Mouse (Mus musculus) limb, embryonic 13.5 days (tissue): Measurements from ENCODE around the gene Tgfb2. TPM values are rescaled to one million over a fixed set of nuclear protein-coding genes. Genes with fewer than 3 reads are reported as not detected.
A peak's percentile ranks its signal among the peaks of the same experiment; 100 is the strongest.

ENCODE experiments used
- ATAC-seq: fragments of 200-750 bp; cut with Nextera tagmentation; 2 replicates; pipeline ENCODE4 v1.8.0; 2017; ENCODE audit warnings: low read depth, moderate number of reproducible peaks, moderate TSS enrichment; ENCODE audit not compliant: low FRiP score
- H3K27ac ChIP-seq: fragments of 300-500 bp; sonication (generic); 2 replicates; pipeline ENCODE4 v1.5.1; 2015; ENCODE audit warnings: inconsistent platforms, mild to moderate bottlenecking, moderate library complexity
- H3K27me3 ChIP-seq: fragments of 300-500 bp; sonication (generic); 2 replicates; pipeline ENCODE4 v1.6.1; 2015; ENCODE audit warnings: mild to moderate bottlenecking, inconsistent platforms
- H3K36me3 ChIP-seq: fragments of 300-500 bp; sonication (generic); 2 replicates; pipeline ENCODE4 v1.6.1; 2015; ENCODE audit warnings: inconsistent platforms, mild to moderate bottlenecking, moderate library complexity
- H3K4me1 ChIP-seq: fragments of 300-500 bp; sonication (generic); 2 replicates; pipeline ENCODE4 v1.6.1; 2015; ENCODE audit warnings: inconsistent platforms
- H3K4me2 ChIP-seq: fragments of 300-500 bp; sonication (generic); replicated peaks from 2 replicates; pipeline ENCODE4 v1.6.1; 2015; ENCODE audit warnings: inconsistent platforms, mild to moderate bottlenecking, moderate library complexity
- H3K4me3 ChIP-seq: fragments of 300-500 bp; sonication (generic); 2 replicates; pipeline ENCODE4 v1.5.1; 2015; ENCODE audit warnings: moderate library complexity, mild to moderate bottlenecking, inconsistent platforms
- H3K9ac ChIP-seq: fragments of 300-500 bp; sonication (generic); 2 replicates; pipeline ENCODE4 v1.6.1; 2015; ENCODE audit warnings: mild to moderate bottlenecking, inconsistent platforms
- H3K9me3 ChIP-seq: fragments of 300-500 bp; sonication (generic); 2 replicates; pipeline ENCODE4 v1.6.1; 2016; ENCODE audit warnings: inconsistent platforms
- WGBS: fragments of 180-500 bp; shearing (Covaris S2); methylation state at CpG from one replicate; pipeline ENCODE4 v1.1.7; 2015; 5-methylcytosine and 5-hydroxymethylcytosine counted together
- polyA plus RNA-seq: library from polyadenylated mRNA; unstranded; fragments of >200 nt; fragmentation: Nextera tagmentation; extraction: Ambion mirVana; gene quantifications from 2 replicates; pipeline ENCODE4 v1.2.1, GENCODE M21; 2015

Gene Tgfb2
- polyA plus RNA-seq, 1 experiment from 2014 or later, result 106 TPM

GRCm38 (mm10) chr1:186635045-186635444, 70.7 kb downstream of the Tgfb2 start:
- H3K9ac ChIP-seq, result no peak overlapping the region
- H3K4me3 ChIP-seq, result no peak overlapping the region
- ATAC-seq, result no peak
- no peak overlapping the region for H3K27ac ChIP-seq
- H3K9me3 ChIP-seq, result no peaks in the 10 kb centered on the region
- no peaks in the 10 kb centered on the region for H3K27me3 ChIP-seq
- peaks cover 30% of the 10 kb centered on the region for H3K4me1 ChIP-seq
- no peak overlapping the region for H3K4me2 ChIP-seq
- H3K36me3 ChIP-seq, result peaks cover 13% of the 10 kb centered on the region
- 66% methylated on average over 7 of the region's 7 CpGs for WGBS

DNA sequence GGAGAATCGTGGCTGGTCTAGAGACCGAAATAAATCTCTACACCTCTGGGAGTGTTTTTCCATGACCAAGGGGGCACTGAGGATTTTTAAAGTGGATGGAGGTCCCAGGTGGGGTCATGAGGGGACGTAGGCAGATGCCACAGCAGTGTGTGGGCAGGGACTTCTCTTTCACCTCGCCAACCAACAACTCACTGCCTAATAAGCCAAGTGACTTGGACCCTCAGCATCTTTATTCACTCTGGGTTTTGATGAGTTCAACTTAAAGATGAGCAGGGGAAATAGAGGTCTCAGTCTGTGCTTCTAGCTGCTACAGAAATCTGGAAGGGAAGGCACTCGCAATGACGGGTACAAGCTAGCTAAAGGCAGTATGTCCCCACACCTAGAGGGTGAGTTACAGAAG, 74.3 kb downstream of the Tgfb2 start:
- 0 out of 2 replicates have a peak, but pooled peaks have one; percentile 36 for ATAC-seq
- 64% methylated on average over 6 of the region's 6 CpGs for WGBS
- Histone ChIP-seq H3K9ac (no peak overlapping the region), H3K4me2 (0 out of 2 replicates have a peak overlapping the region, but pooled peaks have one; percentile 5), H3K4me1 (peaks cover 22% of the 10 kb centered on the region), H3K36me3 (peaks cover 46% of the 10 kb centered on the region), H3K9me3 (no peaks in the 10 kb centered on the region), H3K27ac (peak overlapping the region; percentile 29; the same call in 1 of the 2 replicates), H3K27me3 (no peaks in the 10 kb centered on the region), H3K4me3 (no peak overlapping the region)

- H3K9ac ChIP-seq, result no peak overlapping the region
- 57% methylated on average over 5 of the region's 5 CpGs for WGBS
- ATAC-seq, result peak; percentile 48; the same call in 1 of the 2 replicates
Measured at GRCm38 (mm10) chr1:186630971-186631370, 74.8 kb downstream of the Tgfb2 start.

DNA sequence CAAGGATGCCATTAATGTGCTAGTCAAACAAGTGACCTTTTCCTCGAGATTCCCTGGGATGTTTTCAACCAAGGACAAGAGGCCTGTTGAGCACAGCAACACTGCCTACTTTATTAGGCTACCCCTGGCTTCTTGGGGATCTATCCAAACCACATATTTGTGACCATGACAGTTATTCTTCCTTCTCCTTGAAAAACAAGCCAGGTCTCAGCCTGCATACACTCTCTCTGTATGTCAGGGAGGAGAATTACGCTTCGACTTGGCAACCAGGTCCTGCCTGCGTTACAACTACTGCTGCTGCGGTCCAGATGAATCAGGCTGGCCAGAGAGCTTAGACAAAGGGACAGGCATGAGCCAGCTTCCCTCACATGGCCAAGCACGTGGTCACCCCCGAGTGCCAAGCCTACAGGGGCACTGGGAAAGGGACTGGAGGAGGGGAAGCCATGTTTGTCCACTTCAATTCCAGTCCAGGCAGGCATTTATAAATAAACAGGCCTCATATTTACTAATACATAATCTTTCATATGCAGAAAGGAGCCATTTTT, 78.3 kb downstream of the Tgfb2 start:
- H3K9me3 ChIP-seq, result no peaks in the 10 kb centered on the region
- ATAC-seq, result no peak
- peaks cover 27% of the 10 kb centered on the region for H3K4me1 ChIP-seq
- H3K36me3 ChIP-seq, result peaks cover 58% of the 10 kb centered on the region
- no peak overlapping the region for H3K4me3 ChIP-seq
- H3K4me2 ChIP-seq, result no peak overlapping the region
- no peaks in the 10 kb centered on the region for H3K27me3 ChIP-seq
- WGBS, result 83% methylated on average over 7 of the region's 7 CpGs
- no peak overlapping the region for H3K9ac ChIP-seq
- H3K27ac ChIP-seq, result no peak overlapping the region

More at GRCm38 (mm10) chr1:186630971-186631370, 74.8 kb downstream of the Tgfb2 start:
- Histone ChIP-seq H3K4me2 (no peak overlapping the region), H3K27ac (peak overlapping the region; percentile 29; the same call in 1 of the 2 replicates), H3K4me3 (no peak overlapping the region), H3K27me3 (no peaks in the 10 kb centered on the region), H3K4me1 (peaks cover 22% of the 10 kb centered on the region), H3K36me3 (peaks cover 47% of the 10 kb centered on the region), H3K9me3 (no peaks in the 10 kb centered on the region)

- Histone ChIP-seq H3K9ac (no peak overlapping the region), H3K4me1 (peaks cover 13% of the 10 kb centered on the region; the same call in 1 of the 2 replicates), H3K36me3 (peaks cover 40% of the 10 kb centered on the region), H3K27ac (no peak overlapping the region), H3K9me3 (no peaks in the 10 kb centered on the region), H3K27me3 (no peaks in the 10 kb centered on the region), H3K4me3 (no peak overlapping the region), H3K4me2 (no peak overlapping the region)
- ATAC-seq, result no peak
- WGBS, result 30% methylated on average over 5 of the region's 5 CpGs
Measured at GRCm38 (mm10) chr1:186624474-186624873, 81.3 kb downstream of the Tgfb2 start.

- Histone ChIP-seq H3K27ac (no peak overlapping the region), H3K4me2 (no peak overlapping the region), H3K9ac (no peak overlapping the region), H3K36me3 (peaks cover 16% of the 10 kb centered on the region), H3K9me3 (no peaks in the 10 kb centered on the region), H3K4me3 (no peak overlapping the region), H3K27me3 (no peaks in the 10 kb centered on the region), H3K4me1 (peaks cover 13% of the 10 kb centered on the region; the same call in 1 of the 2 replicates)
- 97% methylated on average over 3 of the region's 3 CpGs for whole genome bisulfite sequencing
- no peak for ATAC-seq
Measured at GRCm38 (mm10) chr1:186621812-186622211, 84.0 kb downstream of the Tgfb2 start.

- H3K9ac ChIP-seq, result no peak overlapping the region
- WGBS, result 66% methylated on average over 6 of the region's 6 CpGs
- ATAC-seq, result no peak
- no peak overlapping the region for H3K4me3 ChIP-seq
- H3K36me3 ChIP-seq, result no peaks in the 10 kb centered on the region
- H3K4me1 ChIP-seq, result peaks cover 5% of the 10 kb centered on the region; the same call in 1 of the 2 replicates
- no peaks in the 10 kb centered on the region for H3K27me3 ChIP-seq
- no peak overlapping the region for H3K27ac ChIP-seq
- no peaks in the 10 kb centered on the region for H3K9me3 ChIP-seq
- H3K4me2 ChIP-seq, result no peak overlapping the region
Measured at GRCm38 (mm10) chr1:186618285-186618684, 87.5 kb downstream of the Tgfb2 start.

DNA sequence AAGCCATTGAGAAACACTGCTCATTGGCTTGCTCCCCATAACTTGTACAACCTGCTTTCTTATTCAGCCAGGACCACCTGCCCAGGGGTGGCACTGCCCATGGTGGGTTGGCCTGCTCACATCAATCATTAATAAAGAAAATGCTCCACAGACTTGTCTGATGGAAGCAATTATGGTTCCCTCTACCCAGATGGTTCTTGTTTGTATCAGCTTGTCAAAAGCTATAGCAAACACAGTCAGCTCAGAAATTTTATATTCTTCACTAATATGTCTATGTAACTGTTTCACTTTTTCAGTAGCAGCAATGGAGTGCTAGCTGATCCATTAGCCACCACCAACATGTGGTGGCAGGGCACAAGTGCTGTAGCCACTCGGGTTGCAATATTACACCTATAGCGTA, 94.4 kb downstream of the Tgfb2 start:
- Histone ChIP-seq H3K9ac (no peak overlapping the region), H3K4me2 (no peak overlapping the region), H3K27ac (no peak overlapping the region), H3K36me3 (no peaks in the 10 kb centered on the region), H3K4me3 (no peak overlapping the region), H3K4me1 (peaks cover 13% of the 10 kb centered on the region), H3K9me3 (no peaks in the 10 kb centered on the region), H3K27me3 (no peaks in the 10 kb centered on the region)
- 45% methylated on average over 2 of the region's 2 CpGs for WGBS
- ATAC-seq, result no peak

DNA sequence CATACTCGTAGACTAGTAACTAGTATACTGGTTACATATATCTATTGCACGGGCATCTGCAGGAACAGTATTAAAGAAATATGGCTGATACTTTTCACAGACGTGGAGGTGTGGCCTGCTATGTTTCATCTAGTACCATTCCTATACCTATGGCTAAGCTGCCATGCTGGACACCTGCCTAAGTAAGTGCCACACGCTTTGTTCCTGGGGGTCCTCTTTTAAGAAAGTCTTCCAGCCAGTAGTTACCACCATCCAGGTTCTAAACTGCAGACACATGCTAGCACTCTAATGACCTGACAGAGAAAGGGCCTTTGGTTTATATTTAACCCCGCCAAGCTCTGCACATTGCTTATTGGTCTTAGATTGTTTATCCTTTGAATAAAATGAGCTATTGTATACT, 95.3 kb downstream of the Tgfb2 start:
- Histone ChIP-seq H3K9ac (no peak overlapping the region), H3K36me3 (no peaks in the 10 kb centered on the region), H3K4me1 (peaks cover 13% of the 10 kb centered on the region), H3K9me3 (no peaks in the 10 kb centered on the region), H3K27ac (0 out of 2 replicates have a peak overlapping the region, but pooled peaks have one; percentile 16), H3K27me3 (no peaks in the 10 kb centered on the region), H3K4me2 (no peak overlapping the region), H3K4me3 (no peak overlapping the region)
- WGBS, result 85% methylated on average over 5 of the region's 5 CpGs
- no peak for ATAC-seq

GRCm38 (mm10) chr1:186609793-186610233, 96.0 kb downstream of the Tgfb2 start:
- no peaks in the 10 kb centered on the region for H3K36me3 ChIP-seq
- H3K9ac ChIP-seq, result no peak overlapping the region
- H3K27me3 ChIP-seq, result no peaks in the 10 kb centered on the region
- peak; percentile 77; the same call in 1 of the 2 replicates for ATAC-seq
- no peaks in the 10 kb centered on the region for H3K9me3 ChIP-seq
- peaks cover 13% of the 10 kb centered on the region for H3K4me1 ChIP-seq
- 21% methylated on average over 8 of the region's 10 CpGs for WGBS
- 0 out of 2 replicates have a peak overlapping the region, but pooled peaks have one; percentile 16 for H3K27ac ChIP-seq
- no peak overlapping the region for H3K4me3 ChIP-seq
- peak overlapping the region; percentile 37 for H3K4me2 ChIP-seq

DNA sequence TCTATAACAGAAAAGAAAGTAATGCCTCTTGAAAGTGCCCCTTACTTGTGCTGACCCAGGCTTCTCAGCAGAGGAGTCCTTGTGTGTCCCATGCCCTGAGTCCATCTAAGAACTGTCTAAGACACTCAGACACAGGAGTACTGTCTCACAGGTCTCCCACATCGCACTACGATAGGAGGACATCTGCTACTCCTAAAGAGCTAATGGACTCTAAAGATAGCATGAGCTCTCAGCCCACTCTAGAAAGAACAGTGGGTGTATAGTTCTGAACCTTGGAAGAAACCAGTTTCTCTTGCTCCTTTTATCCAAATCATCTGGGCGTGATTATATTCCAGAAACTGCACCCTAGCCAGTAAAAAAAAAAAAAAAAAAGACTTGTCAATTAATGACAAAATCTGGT, 97.7 kb downstream of the Tgfb2 start:
- 87% methylated on average over 3 of the region's 3 CpGs for WGBS
- Histone ChIP-seq H3K4me2 (no peak overlapping the region), H3K9me3 (no peaks in the 10 kb centered on the region), H3K4me1 (peaks cover 13% of the 10 kb centered on the region), H3K9ac (no peak overlapping the region), H3K27ac (no peak overlapping the region), H3K27me3 (no peaks in the 10 kb centered on the region), H3K4me3 (no peak overlapping the region), H3K36me3 (no peaks in the 10 kb centered on the region)
- ATAC-seq, result no peak

DNA sequence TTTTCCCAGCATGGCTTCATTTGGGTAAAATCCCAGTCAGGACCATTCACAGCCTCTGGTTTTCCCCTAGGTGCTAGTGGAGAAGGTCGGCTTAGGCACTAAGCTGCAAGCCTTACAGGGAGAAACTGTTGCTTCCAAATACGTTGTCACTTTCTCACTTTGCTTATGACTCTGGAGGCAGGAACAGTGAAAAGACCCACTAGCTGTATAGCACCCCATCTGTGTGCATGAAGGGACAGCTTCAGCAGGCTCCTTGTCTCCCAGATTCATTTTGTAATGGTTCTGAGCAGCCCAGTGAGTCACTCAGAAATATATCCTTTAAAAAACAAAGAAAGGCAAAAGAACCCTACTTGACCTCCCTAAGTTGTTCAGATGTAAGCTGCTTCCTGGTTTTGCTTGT, 100.2 kb downstream of the Tgfb2 start:
- no peak overlapping the region for H3K27ac ChIP-seq
- no peaks in the 10 kb centered on the region for H3K9me3 ChIP-seq
- H3K9ac ChIP-seq, result no peak overlapping the region
- H3K27me3 ChIP-seq, result no peaks in the 10 kb centered on the region
- H3K4me1 ChIP-seq, result peaks cover 22% of the 10 kb centered on the region
- ATAC-seq, result no peak
- no peaks in the 10 kb centered on the region for H3K36me3 ChIP-seq
- no peak overlapping the region for H3K4me3 ChIP-seq
- no peak overlapping the region for H3K4me2 ChIP-seq
- 58% methylated on average over 2 of the region's 2 CpGs for WGBS

- Histone ChIP-seq H3K4me2 (no peak overlapping the region), H3K4me3 (no peak overlapping the region), H3K9me3 (no peaks in the 10 kb centered on the region), H3K4me1 (peaks cover 9% of the 10 kb centered on the region), H3K9ac (no peak overlapping the region), H3K27ac (no peak overlapping the region), H3K36me3 (no peaks in the 10 kb centered on the region), H3K27me3 (no peaks in the 10 kb centered on the region)
- no peak for ATAC-seq
- WGBS, result 91% methylated on average over 5 of the region's 5 CpGs
Measured at GRCm38 (mm10) chr1:186604124-186604523, 101.7 kb downstream of the Tgfb2 start.
